Mouse (Mus musculus) cerebellum, adult 11 months (tissue): Measurements from ENCODE around the gene Exd1.
"Not testable (repeated sequence)": the region's sequence is repeated elsewhere in the genome, so short reads cannot be mapped to it uniquely, and the experiment has no call there.

ENCODE experiments used
- DNase-seq: peaks from one replicate; pipeline ENCODE4 v3.0.0; 2022

Gene Exd1

DNA sequence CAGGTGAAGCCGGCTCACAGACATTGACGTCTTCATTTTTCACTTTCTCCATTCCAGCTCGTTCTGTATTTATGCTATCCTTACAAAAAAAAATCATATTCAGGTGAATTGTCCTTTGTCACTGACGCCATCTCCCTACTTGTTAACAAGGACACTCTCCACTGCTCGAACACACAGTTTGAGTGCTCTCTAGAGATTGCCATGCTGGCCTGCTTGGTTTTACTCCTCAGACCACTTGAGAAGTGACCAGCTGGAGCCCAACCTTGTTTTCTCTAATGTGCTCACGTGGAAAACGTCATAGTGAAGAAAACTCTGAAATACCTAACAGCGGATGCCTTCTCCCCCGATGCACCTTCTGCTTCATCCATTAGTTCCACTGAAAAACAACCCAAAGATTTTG is 8.6 kb downstream of the Exd1 start:
- DNase-seq: no peak

- no peak for DNase-seq
Observed at GRCm38 (mm10) chr2:119525422-119525821, 22.0 kb downstream of the Exd1 start.

GRCm38 (mm10) chr2:119523836-119524235 is 23.6 kb downstream of the Exd1 start:
- DNase-seq: no peak

GRCm38 (mm10) chr2:119520550-119520949 is 26.9 kb downstream of the Exd1 start:
- DNase-seq: no peak

- DNase-seq: no peak
Observed at GRCm38 (mm10) chr2:119516811-119517210, 30.6 kb downstream of the Exd1 start.

DNA sequence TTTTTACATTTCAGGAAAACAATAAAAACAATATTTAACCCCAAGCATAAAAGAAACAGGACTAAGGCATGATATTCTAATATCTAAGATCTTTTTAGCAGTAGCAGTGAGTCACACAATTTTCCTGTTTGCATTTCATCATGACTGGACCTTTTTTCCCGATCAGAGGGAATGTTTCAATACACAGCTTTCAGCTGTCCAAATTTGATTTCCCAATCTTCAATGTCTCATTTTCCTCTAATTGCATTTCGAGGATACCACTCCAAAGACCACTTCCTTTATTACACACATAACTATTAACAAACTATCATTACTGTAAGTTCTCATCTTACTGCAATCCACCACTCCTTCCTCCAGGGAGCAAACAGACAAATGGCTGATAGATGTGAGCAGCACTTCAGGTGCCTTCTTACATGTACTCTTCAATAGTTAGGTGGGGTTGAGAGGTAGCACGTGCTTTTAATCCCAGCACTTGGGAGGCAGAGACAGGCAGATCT is 33.4 kb downstream of the Exd1 start:
- no peak for DNase-seq

GRCm38 (mm10) chr2:119512292-119512691 is 35.1 kb downstream of the Exd1 start:
- DNase-seq: no peak

GRCm38 (mm10) chr2:119510856-119511255 is 36.6 kb downstream of the Exd1 start:
- no peak for DNase-seq

DNA sequence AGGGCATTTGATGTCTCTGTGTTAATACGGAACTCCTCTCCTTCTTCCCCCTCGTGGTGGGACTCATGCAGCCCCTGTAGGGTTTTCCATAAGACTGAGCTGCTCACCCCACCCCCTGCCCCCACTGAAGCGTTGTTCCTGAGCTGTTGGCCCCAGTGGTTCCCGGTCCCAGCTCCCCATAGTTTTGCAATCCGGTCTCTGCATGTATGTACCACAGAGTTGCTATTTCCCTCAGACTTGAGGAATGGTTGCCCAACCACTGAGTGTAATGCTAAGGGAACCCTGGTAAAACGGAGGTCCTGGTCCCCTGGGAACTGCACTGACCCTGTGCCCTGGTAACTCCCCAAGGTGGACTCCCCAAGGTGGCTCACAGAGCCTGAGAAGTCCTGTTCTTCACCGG is 38.9 kb downstream of the Exd1 start:
- DNase-seq: not testable (repeated sequence)

GRCm38 (mm10) chr2:119507108-119507507 is 40.3 kb downstream of the Exd1 start:
- no peak for DNase-seq

GRCm38 (mm10) chr2:119500965-119501652 is 46.3 kb downstream of the Exd1 start:
- DNase-seq: no peak

DNA sequence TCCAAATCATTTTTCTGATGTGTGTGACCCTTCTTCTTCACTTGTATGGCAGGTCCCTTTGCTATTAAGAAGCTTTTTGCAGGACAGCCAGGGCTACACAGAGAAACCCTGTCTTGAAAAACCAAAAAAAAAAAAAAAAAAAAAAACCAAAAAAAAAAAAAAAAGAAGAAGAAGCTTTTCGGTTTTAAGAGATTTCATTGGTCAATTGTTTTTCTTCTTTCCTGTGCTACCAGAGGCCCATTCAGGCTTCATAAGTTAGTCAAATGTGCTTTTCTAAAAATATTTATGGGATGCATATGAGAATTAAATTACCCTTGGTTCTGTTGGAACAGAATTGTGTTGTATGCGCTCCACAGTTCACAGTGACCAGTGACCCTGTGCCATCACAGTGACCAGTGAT is 48.6 kb downstream of the Exd1 start:
- no peak for DNase-seq

DNA sequence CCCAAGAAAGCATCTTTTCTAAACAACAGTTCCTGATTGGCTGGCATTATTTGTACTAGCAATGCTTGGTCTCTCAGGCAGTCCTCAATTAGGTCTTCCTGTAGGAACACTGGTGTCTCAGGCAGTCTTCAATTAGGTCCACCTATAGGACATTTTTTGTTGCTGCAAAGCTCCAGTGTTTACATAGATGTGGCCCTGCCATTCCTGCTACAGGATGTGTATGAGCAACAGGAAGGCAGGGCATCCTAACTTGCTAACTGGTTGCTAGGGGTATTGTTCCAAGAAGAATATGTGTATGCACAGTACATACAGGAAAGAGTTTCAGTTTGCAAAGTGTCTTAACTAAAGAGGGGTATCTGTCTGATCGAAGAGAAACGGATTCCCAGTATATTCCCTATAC is 51.3 kb downstream of the Exd1 start:
- DNase-seq: no peak

DNA sequence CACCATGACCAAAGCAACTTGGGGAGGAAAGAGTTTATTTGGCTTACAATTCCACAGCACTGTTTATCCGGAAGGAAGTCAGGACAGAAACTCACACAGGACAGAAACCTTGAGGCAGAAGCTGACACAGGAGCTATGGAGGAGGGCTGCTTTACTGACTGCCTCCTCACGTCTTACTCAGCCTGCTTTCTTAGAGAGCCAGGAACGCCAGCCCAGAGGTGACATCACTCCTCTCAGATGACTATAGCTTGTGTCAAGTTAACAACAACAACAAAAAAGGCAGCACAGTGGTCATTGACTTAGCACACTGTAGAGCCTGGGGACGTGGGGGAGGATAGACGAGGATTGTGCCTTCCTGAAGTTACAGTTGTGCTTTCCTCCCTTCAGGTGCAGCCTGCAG is 55.5 kb downstream of the Exd1 start:
- DNase-seq: no peak

DNA sequence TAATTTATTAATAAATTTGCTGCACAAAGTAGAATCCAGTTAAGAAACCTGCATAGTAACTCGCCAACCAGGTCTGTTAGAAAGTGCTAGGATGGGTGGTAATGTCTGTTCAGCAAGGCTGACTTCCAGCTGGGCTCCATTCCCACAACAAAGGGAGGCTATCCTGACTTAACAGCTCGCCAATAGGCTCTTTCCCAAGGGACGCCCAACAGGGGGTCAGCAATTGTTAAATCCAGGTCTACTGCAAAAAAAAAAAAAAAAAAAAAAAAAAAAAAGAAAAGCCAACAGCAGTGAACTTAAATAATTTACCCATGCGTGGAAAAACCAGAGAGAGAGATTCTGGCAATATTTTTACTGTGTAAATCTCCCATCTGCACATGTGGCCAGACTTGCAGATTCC is 60.9 kb downstream of the Exd1 start:
- DNase-seq: no peak

DNA sequence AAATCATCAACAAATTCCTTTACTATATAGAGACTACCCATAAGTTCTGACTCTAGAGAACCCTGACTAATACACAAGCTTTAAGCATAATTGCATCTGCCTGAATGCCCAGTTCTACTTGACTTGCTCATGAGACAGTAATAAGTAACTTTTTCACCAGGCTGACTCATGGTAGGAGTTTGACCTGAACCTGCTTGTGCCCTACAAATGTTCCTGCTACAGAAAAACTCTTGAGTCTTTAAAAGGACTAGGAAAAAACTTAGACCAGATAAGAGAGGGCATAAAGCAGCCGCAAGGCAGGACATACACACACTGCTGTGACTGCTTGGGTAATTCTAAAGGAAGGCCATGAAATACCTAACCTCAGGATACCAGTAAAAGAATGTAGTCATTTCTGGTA is 65.1 kb downstream of the Exd1 start:
- DNase-seq: no peak

- DNase-seq: no peak
Observed at GRCm38 (mm10) chr2:119478397-119478749, 69.1 kb downstream of the Exd1 start.

GRCm38 (mm10) chr2:119477571-119478396 is 69.6 kb downstream of the Exd1 start, which contains the start of gene Ino80:
TSS of gene Ino80 (minus strand) at chr2:119477687.
- DNase-seq: peak; percentile 98

- peak; percentile 60 for DNase-seq
Observed at GRCm38 (mm10) chr2:119476621-119477391, 70.6 kb downstream of the Exd1 start.

DNA sequence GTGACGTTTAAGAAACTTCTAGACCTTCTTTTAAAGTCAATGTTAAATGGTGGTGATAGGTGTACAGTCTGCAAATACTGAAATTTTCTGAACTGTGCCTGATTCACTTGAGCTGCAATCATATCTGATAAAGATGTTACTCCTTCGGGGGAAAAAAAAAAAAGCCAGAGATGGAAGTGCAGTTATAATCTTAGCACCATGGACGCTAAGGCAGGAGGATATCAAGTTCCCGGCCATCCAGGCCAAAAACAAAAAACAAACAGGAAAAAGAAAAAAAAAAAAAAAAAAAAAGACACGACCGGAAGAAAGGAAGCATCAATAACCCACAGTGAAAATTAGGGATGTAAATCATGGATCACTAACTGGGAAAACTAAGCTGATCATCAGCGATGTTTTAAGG is 71.3 kb downstream of the Exd1 start:
- no peak for DNase-seq
